Comparison of ENCODE assay signal across 8 mouse cellular contexts in the genomic region with DNA sequence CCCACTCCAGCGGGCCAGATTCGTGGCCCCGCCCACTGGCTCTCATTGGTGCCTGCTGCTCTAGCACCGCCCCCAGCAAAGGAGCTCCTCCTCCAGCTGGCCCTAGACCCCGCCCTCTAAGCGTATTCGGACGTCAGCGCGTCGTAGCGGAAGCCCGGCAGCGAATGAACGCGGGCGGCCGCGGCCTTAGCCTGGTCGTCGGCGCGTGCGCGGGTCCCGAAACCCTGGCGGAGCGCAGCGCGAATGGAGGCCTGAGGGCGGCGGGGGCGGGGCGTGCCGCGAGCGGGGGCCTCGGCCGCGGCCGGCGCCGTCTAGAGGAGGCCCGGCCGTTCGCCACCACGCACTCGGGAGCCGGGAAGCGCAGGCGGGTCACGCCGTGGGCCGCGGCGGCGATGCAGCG. TPM values are rescaled to one million over a fixed set of nuclear protein-coding genes. Genes with fewer than 3 reads are reported as not detected.
DNase-seq lines count a peak whose midpoint lies in the region; ATAC-seq and TF ChIP-seq lines count a peak whose summit lies in the region.

A gene (plus strand): TSS at position 157 of the 400 bp plus-strand sequence.

- no peaks in the 10 kb centered on the region for H3K27me3 ChIP-seq in forebrain, embryonic 10.5 days (ENCODE audit: poor library complexity, severe bottlenecking)
- H3K27me3 ChIP-seq in heart, embryonic 15.5 days = no peaks in the 10 kb centered on the region
- no peaks in the 10 kb centered on the region for H3K27me3 ChIP-seq in liver, embryonic 14.5 days (ENCODE audit: control insufficient read depth, insufficient read depth, low read length)
- no peaks in the 10 kb centered on the region for H3K27me3 ChIP-seq in neural tube, embryonic 11.5 days (ENCODE audit: control insufficient read depth, insufficient read depth, low read length)
- H3K27me3 ChIP-seq in stomach, postnatal 0 days (ENCODE audit: control insufficient read depth, insufficient read depth, low read length) = no peaks in the 10 kb centered on the region

- no peak for TF ChIP-seq EP300 in liver, embryonic 14.5 days (IDR thresholded peaks at IDR 0.05; ENCODE audit: low read depth)
- TF ChIP-seq EP300 in stomach, postnatal 0 days (optimal IDR thresholded peaks at IDR 0.05) = no peak

- peak within 1 kb of the TSS; percentile 84 for H3K4me3 ChIP-seq in forebrain, embryonic 10.5 days
- peak within 1 kb of the TSS; percentile 93 for H3K4me3 ChIP-seq in heart, embryonic 15.5 days
- H3K4me3 ChIP-seq in liver, embryonic 14.5 days (ENCODE audit: insufficient read depth in 1 of 2, low read depth in 2 of 2, low read length in 2 of 2) = peak within 1 kb of the TSS; percentile 64 to 100
- H3K4me3 ChIP-seq in neural tube, embryonic 11.5 days (ENCODE audit: low read depth, low read length) = peak within 1 kb of the TSS; percentile 76
- H3K4me3 ChIP-seq in stomach, postnatal 0 days (ENCODE audit: low read depth, low read length) = peak within 1 kb of the TSS; percentile 68

- no peaks in the 10 kb centered on the region for H3K9me3 ChIP-seq in forebrain, embryonic 10.5 days
- H3K9me3 ChIP-seq in heart, embryonic 15.5 days (replicated peaks) = no peaks in the 10 kb centered on the region
- no peaks in the 10 kb centered on the region for H3K9me3 ChIP-seq in liver, embryonic 14.5 days (ENCODE audit: control insufficient read depth, low read length)
- no peaks in the 10 kb centered on the region for H3K9me3 ChIP-seq in neural tube, embryonic 11.5 days (ENCODE audit: control insufficient read depth, low read length)
- H3K9me3 ChIP-seq in stomach, postnatal 0 days (ENCODE audit: control insufficient read depth, low read length) = no peaks in the 10 kb centered on the region

- peak within 1 kb of the TSS; percentile 89 for H3K9ac ChIP-seq in heart, embryonic 15.5 days
- peak within 1 kb of the TSS; percentile 63 for H3K9ac ChIP-seq in liver, embryonic 14.5 days (replicated peaks)
- peak within 1 kb of the TSS; percentile 79 for H3K9ac ChIP-seq in neural tube, embryonic 11.5 days (ENCODE audit: low read length)
- peak within 1 kb of the TSS; percentile 81 for H3K9ac ChIP-seq in stomach, postnatal 0 days (ENCODE audit: low read length)

- H3K36me3 ChIP-seq in forebrain, embryonic 10.5 days (replicated peaks) = no peaks in the 10 kb centered on the region
- H3K36me3 ChIP-seq in heart, embryonic 15.5 days = no peaks in the 10 kb centered on the region
- no peaks in the 10 kb centered on the region for H3K36me3 ChIP-seq in liver, embryonic 14.5 days (replicated peaks; ENCODE audit: control insufficient read depth, insufficient read depth, low read depth)
- H3K36me3 ChIP-seq in neural tube, embryonic 11.5 days (ENCODE audit: control insufficient read depth, insufficient read depth, low read length) = no peaks in the 10 kb centered on the region
- H3K36me3 ChIP-seq in stomach, postnatal 0 days (ENCODE audit: control insufficient read depth, insufficient read depth, low read length) = no peaks in the 10 kb centered on the region

- peak within 1 kb of the TSS; percentile 76 for H3K4me2 ChIP-seq in heart, embryonic 15.5 days
- H3K4me2 ChIP-seq in liver, embryonic 14.5 days (ENCODE audit: low read depth) = peak within 1 kb of the TSS; percentile 74
- H3K4me2 ChIP-seq in neural tube, embryonic 11.5 days (ENCODE audit: low read depth) = peak within 1 kb of the TSS; percentile 60
- H3K4me2 ChIP-seq in stomach, postnatal 0 days (replicated peaks; ENCODE audit: low read depth) = peak within 1 kb of the TSS; percentile 66

- peak within 1 kb of the TSS; percentile 92 for H3K27ac ChIP-seq in forebrain, embryonic 10.5 days
- H3K27ac ChIP-seq in heart, embryonic 15.5 days = peak within 1 kb of the TSS; percentile 90
- peak within 1 kb of the TSS; percentile 7 for H3K27ac ChIP-seq in liver, embryonic 14.5 days
- peak within 1 kb of the TSS; percentile 46; the same call in 1 of the 2 replicates for H3K27ac ChIP-seq in neural tube, embryonic 11.5 days (ENCODE audit: low read depth, low read length)
- H3K27ac ChIP-seq in stomach, postnatal 0 days (replicated peaks) = peak within 1 kb of the TSS; percentile 87

- peak; percentile 98 for DNase-seq in CD8-positive naive resting alpha-beta T cell, adult 2 months (ENCODE audit: low read depth in 2 of 2, low spot score in 2 of 2)
- peak; percentile 96 for DNase-seq in c-Kit-positive CD71-negative TER-119-negative erythroid progenitor cells, embryonic 14.5 days (ENCODE audit: low read depth)
- peak; percentile 97 for DNase-seq in forebrain, embryonic 10.5 days (ENCODE audit: extremely low spot score, low spot score)
- DNase-seq in kidney, postnatal 25 days = peak; percentile 99
- DNase-seq in liver, embryonic 14.5 days (ENCODE audit: low read depth in 3 of 3, low spot score in 3 of 3) = peak; percentile 94 to 95 (median 95)
- peak; percentile 99 for DNase-seq in neural tube, embryonic 11.5 days (ENCODE audit: low spot score)
- peak; percentile 99 for DNase-seq in stomach, postnatal 0 days (ENCODE audit: low spot score)

- peaks cover 27% of the 10 kb centered on the region for H3K4me1 ChIP-seq in forebrain, embryonic 10.5 days
- H3K4me1 ChIP-seq in heart, embryonic 15.5 days (replicated peaks) = peaks cover 21% of the 10 kb centered on the region
- peaks cover 14 to 20% of the 10 kb centered on the region in 2 experiments for H3K4me1 ChIP-seq in liver, embryonic 14.5 days (replicated peaks; ENCODE audit: control insufficient read depth in 2 of 2, insufficient read depth in 2 of 2, low read length in 1 of 2)
- H3K4me1 ChIP-seq in neural tube, embryonic 11.5 days (ENCODE audit: control insufficient read depth, insufficient read depth, low read length) = peaks cover 18% of the 10 kb centered on the region
- H3K4me1 ChIP-seq in stomach, postnatal 0 days (replicated peaks; ENCODE audit: control insufficient read depth, insufficient read depth) = peaks cover 6% of the 10 kb centered on the region; the same call in 1 of the 2 replicates

- no peak for TF ChIP-seq CTCF in liver, embryonic 14.5 days (IDR thresholded peaks at IDR 0.05; ENCODE audit: low read depth)
- TF ChIP-seq CTCF in stomach, postnatal 0 days (IDR thresholded peaks at IDR 0.05; ENCODE audit: low read depth) = no peak; the same call in 1 of the 2 replicates

- under 1% methylated on average over 53 of the region's 58 CpGs for WGBS in forebrain, embryonic 10.5 days
- WGBS in heart, embryonic 15.5 days = under 1% methylated on average over 47 of the region's 58 CpGs
- under 1% methylated on average over 43 of the region's 58 CpGs for WGBS in liver, embryonic 14.5 days (ENCODE audit: insufficient replicate concordance)
- WGBS in neural tube, embryonic 11.5 days = under 1% methylated on average over 35 of the region's 58 CpGs
- under 1% methylated on average over 43 of the region's 58 CpGs for WGBS in stomach, postnatal 0 days

- peak; percentile 99 for ATAC-seq in heart, embryonic 15.5 days (replicated peaks; ENCODE audit: insufficient number of reproducible peaks, insufficient read depth, low FRiP score, low read depth)
- ATAC-seq in liver, embryonic 14.5 days (ENCODE audit: insufficient read depth) = peak; percentile 93
- ATAC-seq in neural tube, embryonic 11.5 days (ENCODE audit: insufficient read depth, low FRiP score, low TSS enrichment) = peak; percentile 99
- peak; percentile 98 for ATAC-seq in stomach, postnatal 0 days (ENCODE audit: low FRiP score, low TSS enrichment)

RNA-seq across cellular contexts. Expression of the gene that starts here (rescaled TPM):
- 25.6 and 28.0 TPM in 2 replicates for polyA plus RNA-seq in forebrain, embryonic 10.5 days (2016; fragmentation: Nextera tagmentation; extraction: Ambion mirVana)
- 23.5 and 25.4 TPM in 2 replicates for polyA plus RNA-seq in heart, embryonic 15.5 days (2015; fragmentation: Nextera tagmentation; extraction: Ambion mirVana)
- polyA plus RNA-seq in liver, embryonic 14.5 days (2012; rRNA removed) = 5.2 and 7.7 TPM in 2 replicates
- polyA plus RNA-seq in liver, embryonic 14.5 days (2014; fragmentation: Nextera tagmentation; extraction: Ambion mirVana) = 23.0 and 27.9 TPM in 2 replicates
- polyA plus RNA-seq in neural tube, embryonic 11.5 days (2014; fragmentation: Nextera tagmentation; extraction: Ambion mirVana) = 24.2 and 27.1 TPM in 2 replicates
- polyA plus RNA-seq in stomach, postnatal 0 days (2015; fragmentation: Nextera tagmentation; extraction: Ambion mirVana) = 18.4 and 18.6 TPM in 2 replicates

Comparison
In these comparisons a context has a peak if more than half of its experiments do, and no peak if none do; other contexts are left out.
1. Peak in every context shown above with its lines: DNase-seq, ATAC-seq, H3K4me3 ChIP-seq and H3K27ac ChIP-seq.
2. H3K27ac ChIP-seq: peak in every context shown above with its lines; median percentile 92 in forebrain, embryonic 10.5 days; 90 in heart, embryonic 15.5 days; 87 in stomach, postnatal 0 days; 46 in neural tube, embryonic 11.5 days; 7 in liver, embryonic 14.5 days.